Mouse (Mus musculus): Measurements from ENCODE around the gene Nrp1.

DNA sequence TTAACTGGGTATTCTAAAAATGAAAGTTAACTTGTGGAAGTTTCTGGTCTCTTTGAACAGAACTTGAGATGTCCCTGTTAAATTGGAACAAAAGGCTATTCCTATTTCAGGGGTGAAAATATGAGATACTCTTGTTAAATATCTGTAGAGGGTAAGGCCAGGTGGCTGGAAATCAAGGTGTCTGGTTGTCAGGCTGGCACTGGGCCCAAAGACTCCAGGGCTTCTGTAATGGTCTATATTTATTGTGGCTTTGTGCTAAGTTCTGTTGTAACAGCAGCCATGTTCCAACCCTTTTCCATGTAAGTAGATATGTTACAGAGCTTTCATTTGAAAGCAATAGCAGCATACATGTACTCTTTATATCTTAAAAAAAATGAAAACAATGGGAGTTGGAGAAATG is 103.3 kb downstream of the Nrp1 start:
- TF ChIP-seq CTCF (IDR thresholded peaks at IDR 0.05) (no peak), EP300 (IDR thresholded peaks at IDR 0.05) (no peak)
